Mouse (Mus musculus): ENCODE data around the gene Trpm5. TPM values are rescaled to one million over a fixed set of nuclear protein-coding genes. Genes with fewer than 3 reads are reported as not detected.
A peak's percentile ranks its signal among the peaks of the same experiment; 100 is the strongest.

The Trpm5 gene
- total RNA-seq, 2 experiments from 2014 or later = 0.24 to 0.44 TPM

GRCm38 (mm10) chr7:143064226-143064625 lies 30.2 kb downstream of the Trpm5 start:
- peak in 1 of 2 experiments; percentile 78 for DNase-seq (ENCODE audit: low spot score in 2 of 2)

GRCm38 (mm10) chr7:143062704-143063103 lies 31.7 kb downstream of the Trpm5 start:
- DNase-seq (ENCODE audit: low spot score in 2 of 2) = no peak

GRCm38 (mm10) chr7:143059202-143059870 lies 35.1 kb downstream of the Trpm5 start:
- peak; percentile 42 to 70 for DNase-seq (ENCODE audit: low spot score in 2 of 2)

GRCm38 (mm10) chr7:143058221-143058697 lies 36.2 kb downstream of the Trpm5 start:
- DNase-seq (ENCODE audit: low spot score in 2 of 2) = no peak

- DNase-seq (ENCODE audit: low spot score in 2 of 2) = no peak
These were observed 36.7 kb downstream of the Trpm5 start for GRCm38 (mm10) chr7:143057667-143058220.

- DNase-seq (ENCODE audit: low spot score in 2 of 2) = no peak
These were observed 37.4 kb downstream of the Trpm5 start for GRCm38 (mm10) chr7:143057023-143057422.

GRCm38 (mm10) chr7:143055499-143056186 lies 38.8 kb downstream of the Trpm5 start:
- DNase-seq (ENCODE audit: low spot score in 2 of 2) = peak; percentile 42 to 62

GRCm38 (mm10) chr7:143055001-143055400 lies 39.4 kb downstream of the Trpm5 start:
- DNase-seq (ENCODE audit: low spot score in 2 of 2) = no peak

GRCm38 (mm10) chr7:143054612-143054965 lies 39.9 kb downstream of the Trpm5 start:
- no peak for DNase-seq (ENCODE audit: low spot score in 2 of 2)

GRCm38 (mm10) chr7:143053961-143054611 lies 40.4 kb downstream of the Trpm5 start:
- DNase-seq (ENCODE audit: low spot score in 2 of 2) = no peak

- DNase-seq (ENCODE audit: low spot score in 2 of 2) = peak; percentile 76
These were observed 41.2 kb downstream of the Trpm5 start for GRCm38 (mm10) chr7:143053008-143053899.

GRCm38 (mm10) chr7:143052626-143053007 lies 41.8 kb downstream of the Trpm5 start, which contains the start of gene Cd81:
Gene Cd81, plus strand, starts transcription at chr7:143052739.
- peak; percentile 86 to 87 for DNase-seq (ENCODE audit: low spot score in 2 of 2)

- DNase-seq (ENCODE audit: low spot score in 2 of 2) = no peak
These were observed 43.1 kb downstream of the Trpm5 start for GRCm38 (mm10) chr7:143051316-143051715.

- DNase-seq (ENCODE audit: low spot score in 2 of 2) = no peak
These were observed 44.3 kb downstream of the Trpm5 start for GRCm38 (mm10) chr7:143049841-143050816.

GRCm38 (mm10) chr7:143049331-143049730 lies 45.1 kb downstream of the Trpm5 start:
- DNase-seq (ENCODE audit: low spot score in 2 of 2) = no peak

- DNase-seq (ENCODE audit: low spot score in 2 of 2) = no peak
These were observed 48.1 kb downstream of the Trpm5 start for GRCm38 (mm10) chr7:143046358-143046757.

GRCm38 (mm10) chr7:143044826-143045206 lies 49.6 kb downstream of the Trpm5 start:
- no peak for DNase-seq (ENCODE audit: low spot score in 2 of 2)

- no peak for DNase-seq (ENCODE audit: low spot score in 2 of 2)
These were observed 50.2 kb downstream of the Trpm5 start for GRCm38 (mm10) chr7:143044049-143044825.

GRCm38 (mm10) chr7:143042897-143043300 lies 51.5 kb downstream of the Trpm5 start:
- DNase-seq (ENCODE audit: low spot score in 2 of 2) = no peak
